Comparison of ENCODE assay signal across 12 mouse cellular contexts in genomic region chr5:36750119-36751078, GRCm38 (mm10). TPM values are rescaled to one million over a fixed set of nuclear protein-coding genes. Genes with fewer than 3 reads are reported as not detected.
DNase-seq lines count a peak whose midpoint lies in the region; ATAC-seq and TF ChIP-seq lines count a peak whose summit lies in the region.
"Had no signal": no experiment of that assay in that cellular context is flagged by ENCODE, and none has a peak within 500 bp of the region (broad histone marks: within the 10 kb centered on the region; RNA-seq: fewer than 3 reads in every experiment).

No protein-coding gene starts in this region.

- TF ChIP-seq EP300 in heart, adult 2 months (IDR thresholded peaks at IDR 0.05; ENCODE audit: insufficient read depth, low read depth, low read length), result no peak

- no peak overlapping the region for H3K27ac ChIP-seq in heart, adult 2 months
- no peak overlapping the region for H3K27ac ChIP-seq in midbrain, postnatal 0 days (ENCODE audit: low read depth, low read length)
- H3K27ac ChIP-seq in midbrain, embryonic 16.5 days (ENCODE audit: low read length), result no peak overlapping the region
- H3K27ac ChIP-seq: kidney, embryonic 15.5 days; midbrain, embryonic 13.5 days had no signal

- no peaks in the 10 kb centered on the region; the same call in 1 of the 2 replicates for H3K79me2 ChIP-seq in heart, adult 2 months (replicated peaks; ENCODE audit: control insufficient read depth, insufficient read depth, low read length)

- no peak for DNase-seq in heart, adult 2 months
- DNase-seq in heart, postnatal 25 days (ENCODE audit: low spot score), result no peak
- DNase-seq in midbrain, postnatal 0 days (ENCODE audit: low spot score), result no peak
- DNase-seq in ZHBTc4 (ENCODE audit: low read depth, low spot score), result peak; percentile 65
- peak; percentile 43 for DNase-seq in retina, postnatal 1 day
- DNase-seq in cerebellum, postnatal 14 days, result no peak
- DNase-seq: cerebellum, adult 11 months; thymus, postnatal 14 days had no signal

- peak; percentile 68 for TF ChIP-seq CTCF in heart, adult 2 months (IDR thresholded peaks at IDR 0.05)
- peak; percentile 57 for TF ChIP-seq CTCF in midbrain, postnatal 0 days (IDR thresholded peaks at IDR 0.05)

- 69% methylated on average over 9 of the region's 9 CpGs for WGBS in heart, adult 2 months
- 73% methylated on average over 9 of the region's 9 CpGs for WGBS in midbrain, postnatal 0 days
- 76% methylated on average over 9 of the region's 9 CpGs for WGBS in midbrain, embryonic 16.5 days

- H3K4me2 ChIP-seq in midbrain, postnatal 0 days (ENCODE audit: low read depth, low read length, poor library complexity, severe bottlenecking), result no peak overlapping the region
- no peak overlapping the region for H3K4me2 ChIP-seq in midbrain, embryonic 16.5 days (ENCODE audit: low read length)
- H3K4me2 ChIP-seq: kidney, embryonic 15.5 days; midbrain, embryonic 13.5 days had no signal

- no peak for ATAC-seq in midbrain, postnatal 0 days (ENCODE audit: low FRiP score)
- no peak for ATAC-seq in midbrain, embryonic 16.5 days
- ATAC-seq in monocyte, adult 5-6 weeks (replicated peaks; ENCODE audit: insufficient number of reproducible peaks, low FRiP score, low TSS enrichment, poor library complexity, severe bottlenecking), result no peak
- ATAC-seq: midbrain, embryonic 13.5 days had no signal

- no peaks in the 10 kb centered on the region for H3K9me3 ChIP-seq in midbrain, postnatal 0 days (ENCODE audit: low read length)
- H3K9me3 ChIP-seq in midbrain, embryonic 16.5 days (replicated peaks; ENCODE audit: control insufficient read depth, low read length, poor library complexity, severe bottlenecking), result no peaks in the 10 kb centered on the region
- H3K9me3 ChIP-seq: kidney, embryonic 15.5 days; midbrain, embryonic 13.5 days had no signal

- TF ChIP-seq POLR2A in heart, adult 2 months (IDR thresholded peaks at IDR 0.05; ENCODE audit: insufficient read depth, low read depth, low read length), result no peak

- no peak overlapping the region for H3K9ac ChIP-seq in heart, adult 2 months (ENCODE audit: low read depth, low read length)
- H3K9ac ChIP-seq in midbrain, postnatal 0 days (replicated peaks; ENCODE audit: low read length, poor library complexity, severe bottlenecking), result no peak overlapping the region
- H3K9ac ChIP-seq in midbrain, embryonic 16.5 days (ENCODE audit: low read depth, low read length), result no peak overlapping the region
- H3K9ac ChIP-seq: kidney, embryonic 15.5 days; midbrain, embryonic 13.5 days had no signal

- intact Hi-C loops in heart, adult 2 months (cut with DNase I), result loop anchor here (5.0 kb wide), 1 partner anchor 42 kb away; no protein-coding TSS in a partner anchor
- intact Hi-C loops in heart, postnatal 25 days (cut with DNase I), result no loop called here

- H3K4me1 ChIP-seq in heart, adult 2 months (ENCODE audit: control insufficient read depth, insufficient read depth, low read length), result peaks cover 3% of the 10 kb centered on the region
- peaks cover 9% of the 10 kb centered on the region; the same call in 1 of the 2 replicates for H3K4me1 ChIP-seq in midbrain, postnatal 0 days (ENCODE audit: insufficient read depth, low read length)
- H3K4me1 ChIP-seq in midbrain, embryonic 16.5 days (ENCODE audit: control insufficient read depth, insufficient read depth, low read length), result peaks cover 16% of the 10 kb centered on the region

- H3K4me3 ChIP-seq in heart, adult 2 months, result no peak overlapping the region
- H3K4me3 ChIP-seq in midbrain, postnatal 0 days (ENCODE audit: low read depth, low read length), result no peak overlapping the region
- no peak overlapping the region for H3K4me3 ChIP-seq in midbrain, embryonic 16.5 days (ENCODE audit: low read depth, low read length)
- H3K4me3 ChIP-seq: kidney, embryonic 15.5 days; midbrain, embryonic 13.5 days had no signal

- H3K36me3 ChIP-seq in heart, adult 2 months (ENCODE audit: control insufficient read depth, insufficient read depth, low read length), result no peaks in the 10 kb centered on the region
- peaks cover 3% of the 10 kb centered on the region; the same call in 1 of the 2 replicates for H3K36me3 ChIP-seq in midbrain, postnatal 0 days (ENCODE audit: insufficient read depth, low read length)
- no peaks in the 10 kb centered on the region for H3K36me3 ChIP-seq in midbrain, embryonic 16.5 days (ENCODE audit: control insufficient read depth, insufficient read depth, low read length)
- H3K36me3 ChIP-seq: midbrain, embryonic 13.5 days had no signal

- H3K27me3 ChIP-seq in heart, adult 2 months (ENCODE audit: control insufficient read depth, insufficient read depth, low read length), result no peaks in the 10 kb centered on the region
- no peaks in the 10 kb centered on the region for H3K27me3 ChIP-seq in midbrain, postnatal 0 days (ENCODE audit: insufficient read depth, low read length)
- H3K27me3 ChIP-seq in midbrain, embryonic 16.5 days (ENCODE audit: control insufficient read depth, insufficient read depth, low read depth, low read length), result no peaks in the 10 kb centered on the region
- H3K27me3 ChIP-seq: kidney, embryonic 15.5 days had no signal

RNA-seq across cellular contexts. Expression of gene Bloc1s4, which starts 1.9 kb away (rescaled TPM):
- 10 to 100 TPM; 11.1 to 13.5 TPM for total RNA-seq in heart, adult 2 months (2021)
- polyA plus RNA-seq in heart, adult 2 months (2012; rRNA removed), result 8.8 and 9.7 TPM in 2 replicates
- total RNA-seq in heart, postnatal 25 days (2021), result 10 to 100 TPM; 12.9 to 13.0 TPM
- 21.5 and 39.8 TPM in 2 replicates for total RNA-seq in midbrain, postnatal 0 days (2014; rRNA removed)
- 30.1 and 30.2 TPM in 2 replicates for polyA plus RNA-seq in midbrain, postnatal 0 days (2015; fragmentation: Nextera tagmentation; extraction: Ambion mirVana)
- 29.0 and 29.3 TPM in 2 replicates for polyA plus RNA-seq in midbrain, embryonic 16.5 days (2015; fragmentation: Nextera tagmentation; extraction: Ambion mirVana)
- 17.5 to 38.1 TPM (median 29.6 TPM) in 3 replicates for total RNA-seq in monocyte, adult 5-6 weeks (2017)

RNA-seq across cellular contexts. Expression of gene Mrfap1, which starts 46.2 kb away (rescaled TPM):
- 100 to 1,000 TPM; 267 to 273 TPM for total RNA-seq in heart, adult 2 months (2021)
- polyA plus RNA-seq in heart, adult 2 months (2012; rRNA removed), result 89.1 and 135 TPM in 2 replicates
- 100 to 1,000 TPM; 276 to 303 TPM for total RNA-seq in heart, postnatal 25 days (2021)
- 288 and 318 TPM in 2 replicates for total RNA-seq in midbrain, postnatal 0 days (2014; rRNA removed)
- polyA plus RNA-seq in midbrain, postnatal 0 days (2015; fragmentation: Nextera tagmentation; extraction: Ambion mirVana), result 425 and 441 TPM in 2 replicates
- 278 and 289 TPM in 2 replicates for polyA plus RNA-seq in midbrain, embryonic 16.5 days (2015; fragmentation: Nextera tagmentation; extraction: Ambion mirVana)
- total RNA-seq in monocyte, adult 5-6 weeks (2017), result 214 to 260 TPM (median 240 TPM) in 3 replicates

RNA-seq across cellular contexts. Expression of gene D5Ertd579e, which starts 54.6 kb away (rescaled TPM):
- 100 to 1,000 TPM in 1 of 2 experiments, 10 to 100 TPM in 1; 81.8 to 104 TPM for total RNA-seq in heart, adult 2 months (2021)
- 22.5 and 45.3 TPM in 2 replicates for polyA plus RNA-seq in heart, adult 2 months (2012; rRNA removed)
- total RNA-seq in heart, postnatal 25 days (2021), result 10 to 100 TPM; 79.8 to 91.2 TPM
- total RNA-seq in midbrain, postnatal 0 days (2014; rRNA removed), result 71.1 and 93.4 TPM in 2 replicates
- polyA plus RNA-seq in midbrain, postnatal 0 days (2015; fragmentation: Nextera tagmentation; extraction: Ambion mirVana), result 29.2 and 34.2 TPM in 2 replicates
- 40.6 and 43.5 TPM in 2 replicates for polyA plus RNA-seq in midbrain, embryonic 16.5 days (2015; fragmentation: Nextera tagmentation; extraction: Ambion mirVana)
- total RNA-seq in monocyte, adult 5-6 weeks (2017), result 47.6 to 61.5 TPM (median 57.5 TPM) in 3 replicates

Comparison
In these comparisons a context has a peak if more than half of its experiments do, and no peak if none do; other contexts are left out.
1. DNase-seq: peak in ZHBTc4 (single experiment) and retina, postnatal 1 day (single experiment); none in heart, adult 2 months (0 of 2), heart, postnatal 25 days (single experiment), midbrain, postnatal 0 days (single experiment) and cerebellum, postnatal 14 days (0 of 2).